Mouse (Mus musculus) liver, embryonic 14.5 days (tissue): ENCODE measurements around the gene Prss54. TPM values are rescaled to one million over a fixed set of nuclear protein-coding genes. Genes with fewer than 3 reads are reported as not detected.

Experiments
- ATAC-seq: fragments of 200-750 bp; cut with Nextera tagmentation; 2 replicates; pipeline ENCODE4 v1.8.0; 2017; ENCODE audit warnings: moderate number of reproducible peaks, mild to moderate bottlenecking, moderate library complexity; ENCODE audit not compliant: insufficient read depth
- DNase-seq, 3 experiments: peaks; one replicate each; pipeline ENCODE4 v3.0.0-alpha.2; 2012 to 2013; ENCODE audit warnings: low read depth in 3 of 3, low spot score in 3 of 3
- H3K27ac ChIP-seq: fragments of 300-500 bp; sonication (generic); 2 replicates; pipeline ENCODE4 v1.5.1; 2014; ENCODE audit warnings: moderate library complexity, mild to moderate bottlenecking, control low read depth, inconsistent platforms
- H3K27me3 ChIP-seq: fragments of 300-500 bp; sonication (generic); 2 replicates; pipeline ENCODE4 v1.6.1; 2014; ENCODE audit warnings: mild to moderate bottlenecking, low read length, moderate library complexity; ENCODE audit not compliant: control insufficient read depth, insufficient read depth
- H3K36me3 ChIP-seq: fragments of 300-500 bp; sonication (generic); replicated peaks from 2 replicates; pipeline ENCODE4 v1.6.1; 2014; ENCODE audit warnings: low read depth; ENCODE audit not compliant: control insufficient read depth, insufficient read depth
- H3K4me1 ChIP-seq, 2 experiments: fragments of 200-500 bp in 1 of 2; fragments of 300-500 bp in 1 of 2; sonication (generic) in 1 of 2; replicated peaks; 2 replicates each; pipeline ENCODE4 v1.6.1; 2012 to 2014; ENCODE audit warnings: antibody characterized with exemption in 1 of 2, inconsistent platforms in 1 of 2, low read length in 1 of 2; ENCODE audit not compliant: control insufficient read depth in 2 of 2, insufficient read depth in 2 of 2
- H3K4me2 ChIP-seq: fragments of 300-500 bp; sonication (generic); 2 replicates; pipeline ENCODE4 v1.6.1; 2014; ENCODE audit warnings: low read depth, mild to moderate bottlenecking, control low read depth, moderate library complexity
- H3K4me3 ChIP-seq, 2 experiments: fragments of 200-500 bp in 1 of 2; fragments of 300-500 bp in 1 of 2; sonication (generic) in 1 of 2; 2 replicates each; pipeline ENCODE4 v1.5.1; 2012 to 2014; ENCODE audit warnings: low read depth in 2 of 2, low read length in 2 of 2, mild to moderate bottlenecking in 2 of 2, control low read depth in 1 of 2, inconsistent platforms in 1 of 2, moderate library complexity in 1 of 2; ENCODE audit not compliant: insufficient read depth in 1 of 2
- H3K9ac ChIP-seq: fragments of 300-500 bp; sonication (generic); replicated peaks from 2 replicates; pipeline ENCODE4 v1.6.1; 2014; ENCODE audit warnings: mild to moderate bottlenecking, control low read depth, moderate library complexity
- H3K9me3 ChIP-seq: fragments of 300-500 bp; sonication (generic); 2 replicates; pipeline ENCODE4 v1.6.1; 2016; ENCODE audit warnings: low read length, mixed read lengths; ENCODE audit not compliant: control insufficient read depth
- CTCF ChIP-seq: IDR thresholded peaks from 2 replicates; pipeline ENCODE4 v1.5.1; 2016; ENCODE audit warnings: antibody characterized with exemption, low read depth, control low read depth
- EP300 ChIP-seq: IDR thresholded peaks from 2 replicates; pipeline ENCODE4 v1.6.1; 2016; ENCODE audit warnings: antibody characterized with exemption, low read depth
- WGBS: fragments of 180-500 bp; shearing (Covaris S2); extraction: QIAGEN DNeasy Blood & Tissue Kit; methylation state at CpG from one replicate; pipeline ENCODE4 v1.1.7; 2014; ENCODE audit not compliant: insufficient replicate concordance; 5-methylcytosine and 5-hydroxymethylcytosine counted together
- polyA plus RNA-seq, 2 experiments: library from polyadenylated mRNA; depleted of rRNA in 1 of 2; stranded (reverse) in 1 of 2; unstranded in 1 of 2; fragments of >200 nt; fragmentation: Nextera tagmentation in 1 of 2; extraction: Ambion mirVana in 1 of 2; gene quantifications; 2 replicates each; pipeline versions ENCODE4 v1.2.1 to v1.2.3; 2012 to 2014

Prss54 gene
- polyA plus RNA-seq, 2 experiments, result not detected

GRCm38 (mm10) chr8:95523991-95524390, 52.1 kb downstream of the Prss54 start:
- WGBS, result 56% methylated on average over 4 of the region's 4 CpGs
- DNase-seq, result no peak
- no peak overlapping the region for H3K27ac ChIP-seq
- no peak overlapping the region for H3K4me2 ChIP-seq
- H3K4me3 ChIP-seq, result no peak overlapping the region
- no peaks in the 10 kb centered on the region for H3K9me3 ChIP-seq
- H3K9ac ChIP-seq, result no peak overlapping the region
- TF ChIP-seq EP300 (no peak), CTCF (no peak)
- no peak for ATAC-seq
- H3K4me1 ChIP-seq, result no peaks in the 10 kb centered on the region
- H3K27me3 ChIP-seq, result no peaks in the 10 kb centered on the region
- H3K36me3 ChIP-seq, result no peaks in the 10 kb centered on the region

- no peak overlapping the region for H3K4me2 ChIP-seq
- no peak for DNase-seq
- no peaks in the 10 kb centered on the region for H3K36me3 ChIP-seq
- no peaks in the 10 kb centered on the region for H3K9me3 ChIP-seq
- H3K9ac ChIP-seq, result no peak overlapping the region
- no peak overlapping the region for H3K27ac ChIP-seq
- H3K27me3 ChIP-seq, result no peaks in the 10 kb centered on the region
- H3K4me1 ChIP-seq, result no peaks in the 10 kb centered on the region
- no peak for TF ChIP-seq CTCF
- no peak for TF ChIP-seq EP300
- 68% methylated on average over 6 of the region's 6 CpGs for WGBS
- ATAC-seq, result no peak
- H3K4me3 ChIP-seq, result no peak overlapping the region
Observed at GRCm38 (mm10) chr8:95516928-95517327, 59.2 kb downstream of the Prss54 start.

- no peaks in the 10 kb centered on the region for H3K4me1 ChIP-seq
Observed at GRCm38 (mm10) chr8:95513219-95513618, 62.9 kb downstream of the Prss54 start.

GRCm38 (mm10) chr8:95512257-95512656, 63.9 kb downstream of the Prss54 start:
- Histone ChIP-seq H3K9me3 (no peaks in the 10 kb centered on the region), H3K4me3 (no peak overlapping the region), H3K27me3 (no peaks in the 10 kb centered on the region), H3K4me2 (no peak overlapping the region), H3K4me1 (no peaks in the 10 kb centered on the region), H3K36me3 (no peaks in the 10 kb centered on the region), H3K27ac (no peak overlapping the region), H3K9ac (no peak overlapping the region)
- ATAC-seq, result no peak
- no peak for DNase-seq
- TF ChIP-seq CTCF, result no peak
- TF ChIP-seq EP300, result no peak
- WGBS, result 66% methylated on average over 4 of the region's 4 CpGs

More at GRCm38 (mm10) chr8:95513219-95513618, 62.9 kb downstream of the Prss54 start:
- TF ChIP-seq EP300 (no peak), CTCF (no peak)
- no peak for DNase-seq
- Histone ChIP-seq H3K36me3 (no peaks in the 10 kb centered on the region), H3K9ac (no peak overlapping the region), H3K27ac (no peak overlapping the region), H3K27me3 (no peaks in the 10 kb centered on the region), H3K9me3 (no peaks in the 10 kb centered on the region), H3K4me2 (no peak overlapping the region), H3K4me3 (no peak overlapping the region)
- WGBS, result 52% methylated on average over 4 of the region's 4 CpGs
- ATAC-seq, result no peak

Other genes with a start within 250 kb of the Prss54 start
- 0.83 and 0.96 TPM in 2 replicates for gene Zfp319, start 244.4 kb downstream of the Prss54 start, polyA plus RNA-seq (2012; rRNA removed)
- 0.75 and 0.81 TPM in 2 replicates for gene Zfp319, start 244.4 kb downstream of the Prss54 start, polyA plus RNA-seq (2014; fragmentation: Nextera tagmentation; extraction: Ambion mirVana)
- 8.7 and 10.8 TPM in 2 replicates for gene Usb1, start 244.1 kb downstream of the Prss54 start, polyA plus RNA-seq (2012; rRNA removed)
- 9.3 and 10.7 TPM in 2 replicates for gene Usb1, start 244.1 kb downstream of the Prss54 start, polyA plus RNA-seq (2014; fragmentation: Nextera tagmentation; extraction: Ambion mirVana)
- gene Mmp15, start 224.1 kb downstream of the Prss54 start, polyA plus RNA-seq (2012; rRNA removed), result 0.64 and 0.83 TPM in 2 replicates
- gene Mmp15, start 224.1 kb downstream of the Prss54 start, polyA plus RNA-seq (2014; fragmentation: Nextera tagmentation; extraction: Ambion mirVana), result 0.43 and 1.1 TPM in 2 replicates
- 22.0 and 30.1 TPM in 2 replicates for gene Cfap20, start 141.5 kb downstream of the Prss54 start, polyA plus RNA-seq (2012; rRNA removed)
- 34.8 and 35.7 TPM in 2 replicates for gene Cfap20, start 141.5 kb downstream of the Prss54 start, polyA plus RNA-seq (2014; fragmentation: Nextera tagmentation; extraction: Ambion mirVana)
- gene Csnk2a2, start 86.3 kb downstream of the Prss54 start, polyA plus RNA-seq (2012; rRNA removed), result 9.7 and 12.8 TPM in 2 replicates
- 6.9 and 7.1 TPM in 2 replicates for gene Csnk2a2, start 86.3 kb downstream of the Prss54 start, polyA plus RNA-seq (2014; fragmentation: Nextera tagmentation; extraction: Ambion mirVana)
- gene Ccdc113, start 42.3 kb downstream of the Prss54 start, polyA plus RNA-seq (2012; rRNA removed), result not detected in 2 replicates
- not detected in 2 replicates for gene Ccdc113, start 42.3 kb downstream of the Prss54 start, polyA plus RNA-seq (2014; fragmentation: Nextera tagmentation; extraction: Ambion mirVana)
- 3.2 and 4.9 TPM in 2 replicates for gene Gins3, start 57.1 kb upstream of the Prss54 start, polyA plus RNA-seq (2012; rRNA removed)
- 9.4 and 9.8 TPM in 2 replicates for gene Gins3, start 57.1 kb upstream of the Prss54 start, polyA plus RNA-seq (2014; fragmentation: Nextera tagmentation; extraction: Ambion mirVana)
- gene Ndrg4, start 100.6 kb upstream of the Prss54 start, polyA plus RNA-seq (2012; rRNA removed), result 0.81 and 0.95 TPM in 2 replicates
- gene Ndrg4, start 100.6 kb upstream of the Prss54 start, polyA plus RNA-seq (2014; fragmentation: Nextera tagmentation; extraction: Ambion mirVana), result 0.62 and 1.0 TPM in 2 replicates
- gene Setd6, start 139.5 kb upstream of the Prss54 start, polyA plus RNA-seq (2012; rRNA removed), result 8.2 and 16.0 TPM in 2 replicates
- gene Setd6, start 139.5 kb upstream of the Prss54 start, polyA plus RNA-seq (2014; fragmentation: Nextera tagmentation; extraction: Ambion mirVana), result 15.0 and 17.4 TPM in 2 replicates
- 39.1 and 41.8 TPM in 2 replicates for gene Cnot1, start 231.1 kb upstream of the Prss54 start, polyA plus RNA-seq (2012; rRNA removed)
- gene Cnot1, start 231.1 kb upstream of the Prss54 start, polyA plus RNA-seq (2014; fragmentation: Nextera tagmentation; extraction: Ambion mirVana), result 33.1 and 38.6 TPM in 2 replicates
- gene Sap18b, start 249.0 kb upstream of the Prss54 start, polyA plus RNA-seq (2012; rRNA removed), result 43.5 and 75.6 TPM in 2 replicates
- gene Sap18b, start 249.0 kb upstream of the Prss54 start, polyA plus RNA-seq (2014; fragmentation: Nextera tagmentation; extraction: Ambion mirVana), result 245 and 247 TPM in 2 replicates